ENCODE assay signal across 18 mouse cellular contexts in the genomic region with DNA sequence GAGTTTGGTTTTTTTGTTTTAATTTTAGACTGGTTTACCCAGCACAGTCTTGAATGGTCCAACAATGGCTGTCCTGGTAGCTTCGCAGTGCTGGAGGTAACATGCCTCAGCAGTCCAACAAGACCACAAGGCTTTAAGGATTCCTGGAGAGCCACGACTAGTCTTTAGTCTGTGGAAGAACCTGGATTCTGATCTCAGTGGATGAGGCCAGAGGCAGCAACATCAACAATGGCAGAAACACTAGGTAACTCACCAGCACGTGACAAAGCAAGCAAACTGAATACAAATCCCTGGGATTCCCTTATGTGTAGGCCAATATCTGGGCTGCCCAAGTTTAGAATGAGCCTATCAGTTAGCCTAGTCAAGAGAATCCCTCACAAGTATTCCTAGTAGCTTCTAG. TPM values are rescaled to one million over a fixed set of nuclear protein-coding genes. Genes with fewer than 3 reads are reported as not detected.
DNase-seq lines count a peak whose midpoint lies in the region; ATAC-seq and TF ChIP-seq lines count a peak whose summit lies in the region.
"Had no signal": no experiment of that assay in that cellular context is flagged by ENCODE, and none has a peak within 500 bp of the region (broad histone marks: within the 10 kb centered on the region; RNA-seq: fewer than 3 reads in every experiment).

No protein-coding gene starts in this region.

- peaks cover 31% of the 10 kb centered on the region for H3K79me2 ChIP-seq in CH12.LX (replicated peaks; ENCODE audit: control insufficient read depth, extremely low read depth, insufficient read depth, poor library complexity, severe bottlenecking)

- peaks cover 35% of the 10 kb centered on the region for H3K4me1 ChIP-seq in liver, embryonic 12.5 days
- H3K4me1 ChIP-seq in liver, embryonic 11.5 days (replicated peaks; ENCODE audit: control insufficient read depth, insufficient read depth, low read length) = peaks cover 14% of the 10 kb centered on the region
- H3K4me1 ChIP-seq in CH12.LX (ENCODE audit: control insufficient read depth in 1 of 2, insufficient read depth in 2 of 2) = peaks cover 10 to 40% of the 10 kb centered on the region in 2 experiments
- peaks cover 14% of the 10 kb centered on the region for H3K4me1 ChIP-seq in hindbrain, embryonic 16.5 days (ENCODE audit: control insufficient read depth, insufficient read depth, low read depth, low read length)

- no peak overlapping the region for H3K4me3 ChIP-seq in liver, embryonic 12.5 days
- H3K4me3 ChIP-seq in liver, embryonic 11.5 days (ENCODE audit: low read depth, low read length) = no peak overlapping the region
- no peak overlapping the region for H3K4me3 ChIP-seq in CH12.LX (replicated peaks in 1 of 3; ENCODE audit: low read depth in 2 of 3, low read length in 2 of 3, poor library complexity in 1 of 3)
- H3K4me3 ChIP-seq in hindbrain, embryonic 16.5 days (ENCODE audit: low read length) = no peak overlapping the region

- H3K27me3 ChIP-seq in liver, embryonic 12.5 days (replicated peaks) = no peaks in the 10 kb centered on the region
- no peaks in the 10 kb centered on the region for H3K27me3 ChIP-seq in liver, embryonic 11.5 days (replicated peaks; ENCODE audit: control insufficient read depth, insufficient read depth, low read length)
- no peaks in the 10 kb centered on the region for H3K27me3 ChIP-seq in CH12.LX (replicated peaks)
- H3K27me3 ChIP-seq in hindbrain, embryonic 16.5 days (replicated peaks; ENCODE audit: control insufficient read depth, insufficient read depth, low read length) = no peaks in the 10 kb centered on the region
- H3K27me3 ChIP-seq: heart, embryonic 13.5 days; limb, embryonic 12.5 days; liver, embryonic 15.5 days; neural tube, embryonic 12.5 days had no signal

- no peak for TF ChIP-seq EP300 in CH12.LX (IDR thresholded peaks at IDR 0.05; ENCODE audit: low read length)

- dilution Hi-C loops in CH12.LX (cut with MboI; ENCODE audit: extremely low pct_ligation_motif_present, extremely low pct_unique_long_range_greater_than_20kb, low sequenced_read_pairs) = no loop called here

- no peaks in the 10 kb centered on the region for H3K9me3 ChIP-seq in liver, embryonic 12.5 days (replicated peaks)
- H3K9me3 ChIP-seq in liver, embryonic 11.5 days (ENCODE audit: control insufficient read depth, low read length) = no peaks in the 10 kb centered on the region
- H3K9me3 ChIP-seq in CH12.LX (replicated peaks; ENCODE audit: low read length) = no peaks in the 10 kb centered on the region
- no peaks in the 10 kb centered on the region for H3K9me3 ChIP-seq in hindbrain, embryonic 16.5 days (ENCODE audit: control insufficient read depth, low read length)
- H3K9me3 ChIP-seq: forebrain, embryonic 10.5 days; heart, embryonic 13.5 days; limb, embryonic 12.5 days; liver, embryonic 15.5 days; neural tube, embryonic 12.5 days had no signal

- in situ Hi-C loops in CH12.LX (cut with MboI; ENCODE audit: low pct_ligation_motif_present, low pct_unique_long_range_greater_than_20kb, low sequenced_read_pairs) = loop anchor here (5.0 to 10.0 kb wide), 2 partner anchors 514 to 651 kb away; no protein-coding TSS in a partner anchor

- H3K4me2 ChIP-seq in liver, embryonic 12.5 days = peak overlapping the region; percentile 85; the same call in 1 of the 2 replicates
- H3K4me2 ChIP-seq in liver, embryonic 11.5 days = no peak overlapping the region
- peak overlapping the region; percentile 81; the same call in 1 of the 2 replicates for H3K4me2 ChIP-seq in CH12.LX (ENCODE audit: insufficient read depth, low read depth, poor library complexity, severe bottlenecking)
- no peak overlapping the region for H3K4me2 ChIP-seq in hindbrain, embryonic 16.5 days (ENCODE audit: low read length)

- no peak overlapping the region for H3K27ac ChIP-seq in liver, embryonic 12.5 days
- no peak overlapping the region for H3K27ac ChIP-seq in liver, embryonic 11.5 days (ENCODE audit: low read depth, low read length)
- peak overlapping the region; percentile 28; the same call in 1 of the 2 replicates for H3K27ac ChIP-seq in CH12.LX (ENCODE audit: insufficient read depth, low read depth)
- H3K27ac ChIP-seq in hindbrain, embryonic 16.5 days (ENCODE audit: low read depth, low read length) = peak overlapping the region; percentile 96
- H3K27ac ChIP-seq: heart, embryonic 13.5 days; limb, embryonic 12.5 days; neural tube, embryonic 12.5 days had no signal

- no peak for ATAC-seq in liver, embryonic 12.5 days
- no peak for ATAC-seq in liver, embryonic 11.5 days (replicated peaks; ENCODE audit: low FRiP score)
- ATAC-seq in hindbrain, embryonic 16.5 days = no peak
- ATAC-seq: forebrain, postnatal 0 days; lung, postnatal 0 days had no signal

- no peak for TF ChIP-seq CTCF in CH12.LX (conservative IDR thresholded peaks at IDR 0.05 in 1 of 2, IDR thresholded peaks at IDR 0.05 in 1 of 2; ENCODE audit: low read depth in 2 of 2, low read length in 2 of 2)

- no peak for TF ChIP-seq RAD21 in CH12.LX (IDR thresholded peaks at IDR 0.05; ENCODE audit: low read depth, low read length)

- peaks cover 8% of the 10 kb centered on the region; the same call in 1 of the 2 replicates for H3K36me3 ChIP-seq in liver, embryonic 12.5 days
- no peaks in the 10 kb centered on the region for H3K36me3 ChIP-seq in liver, embryonic 11.5 days (ENCODE audit: control insufficient read depth, insufficient read depth, low read length)
- H3K36me3 ChIP-seq in CH12.LX (replicated peaks in 1 of 2; ENCODE audit: control insufficient read depth in 1 of 2, insufficient read depth in 1 of 2, low read length in 1 of 2) = peaks cover 4 to 7% of the 10 kb centered on the region in 2 experiments
- no peaks in the 10 kb centered on the region for H3K36me3 ChIP-seq in hindbrain, embryonic 16.5 days (ENCODE audit: control insufficient read depth, insufficient read depth, low read length)
- H3K36me3 ChIP-seq: limb, embryonic 12.5 days; liver, embryonic 15.5 days; neural tube, embryonic 12.5 days had no signal

- TF ChIP-seq POLR2A in CH12.LX (IDR thresholded peaks at IDR 0.05; ENCODE audit: low read depth, low read length) = no peak

- 82% methylated on average over 3 of the region's 3 CpGs for WGBS in liver, embryonic 12.5 days (ENCODE audit: insufficient replicate concordance)
- 82% methylated on average over 3 of the region's 3 CpGs for WGBS in liver, embryonic 11.5 days
- WGBS in hindbrain, embryonic 16.5 days = 80% methylated on average over 3 of the region's 3 CpGs

- DNase-seq in cerebellum, adult 9-11 months = peak; percentile 21
- DNase-seq in cerebellum, postnatal 4 days (ENCODE audit: low spot score in 2 of 2) = no peak
- DNase-seq in liver, embryonic 11.5 days (ENCODE audit: low spot score) = no peak
- DNase-seq in CH12.LX (ENCODE audit: extremely low read depth) = no peak
- no peak for DNase-seq in thymus, postnatal 4 days
- DNase-seq: adrenal gland, adult 2 months; forebrain, postnatal 0 days; kidney, adult 8-10 months; kidney, postnatal 36 days; thymus, postnatal 25 days had no signal

- no peak overlapping the region for H3K9ac ChIP-seq in liver, embryonic 12.5 days
- H3K9ac ChIP-seq in liver, embryonic 11.5 days (ENCODE audit: low read depth, low read length) = no peak overlapping the region
- H3K9ac ChIP-seq in CH12.LX (ENCODE audit: insufficient read depth, low read depth) = peak overlapping the region; percentile 41; the same call in 1 of the 2 replicates
- no peak overlapping the region for H3K9ac ChIP-seq in hindbrain, embryonic 16.5 days (ENCODE audit: low read depth, low read length)

TF ChIP-seq in CH12.LX, 34 proteins besides CTCF, POLR2A, EP300 and RAD21:
- TF ChIP-seq ELF1 (IDR thresholded peaks at IDR 0.05; ENCODE audit: low read depth, low read length) (no peak), JUND (conservative IDR thresholded peaks at IDR 0.05; ENCODE audit: low read depth, low read length) (no peak), ZNF384 (IDR thresholded peaks at IDR 0.05; ENCODE audit: low read depth, low read length) (no peak), ETS1 (conservative IDR thresholded peaks at IDR 0.05; ENCODE audit: low read depth, low read length) (no peak), JUN (IDR thresholded peaks at IDR 0.05; ENCODE audit: insufficient read depth, low read depth, low read length) (no peak), MAFK (IDR thresholded peaks at IDR 0.05; ENCODE audit: insufficient replicate concordance, low read length) (no peak), CHD1 (IDR thresholded peaks at IDR 0.05; ENCODE audit: low read depth, low read length) (no peak), HCFC1 (IDR thresholded peaks at IDR 0.05; ENCODE audit: low read depth, low read length) (no peak), NELFE (IDR thresholded peaks at IDR 0.05; ENCODE audit: low read depth, low read length) (no peak), MXI1 (IDR thresholded peaks at IDR 0.05; ENCODE audit: low read depth, low read length) (no peak)

RNA-seq across cellular contexts. Expression of a gene that starts 26.1 kb away (rescaled TPM):
- polyA plus RNA-seq in liver, embryonic 12.5 days (2016; fragmentation: Nextera tagmentation; extraction: Ambion mirVana) = 32.2 and 32.3 TPM in 2 replicates
- 58.3 and 58.6 TPM in 2 replicates for polyA plus RNA-seq in liver, embryonic 11.5 days (2014; fragmentation: Nextera tagmentation; extraction: Ambion mirVana)
- total RNA-seq in CH12.LX (2012; rRNA removed) (78.5 TPM in 2 replicates), CH12.LX (2014; rRNA removed) (252 and 268 TPM in 2 replicates)
- 78.9 and 103 TPM in 2 replicates for polyA plus RNA-seq in CH12.LX (2012; ENCODE audit: insufficient read length, low read depth)
- polyA plus RNA-seq in hindbrain, embryonic 16.5 days (2015; fragmentation: Nextera tagmentation; extraction: Ambion mirVana) = 114 and 123 TPM in 2 replicates

RNA-seq across cellular contexts. Expression of a gene that starts 43.8 kb away (rescaled TPM):
- 5.4 and 5.9 TPM in 2 replicates for polyA plus RNA-seq in liver, embryonic 12.5 days (2016; fragmentation: Nextera tagmentation; extraction: Ambion mirVana)
- polyA plus RNA-seq in liver, embryonic 11.5 days (2014; fragmentation: Nextera tagmentation; extraction: Ambion mirVana) = 6.6 and 6.8 TPM in 2 replicates
- 24.1 and 28.9 TPM in 2 replicates for total RNA-seq in CH12.LX (2012; rRNA removed)
- total RNA-seq in CH12.LX (2014; rRNA removed) = 41.5 and 47.5 TPM in 2 replicates
- 30.7 and 36.8 TPM in 2 replicates for polyA plus RNA-seq in CH12.LX (2012; ENCODE audit: insufficient read length, low read depth)
- polyA plus RNA-seq in hindbrain, embryonic 16.5 days (2015; fragmentation: Nextera tagmentation; extraction: Ambion mirVana) = 10.7 and 10.8 TPM in 2 replicates

Comparison
In these comparisons a context has a peak if more than half of its experiments do, and no peak if none do; other contexts are left out.
1. H3K4me2 ChIP-seq: peak in liver, embryonic 12.5 days (single experiment) and CH12.LX (single experiment); none in liver, embryonic 11.5 days (single experiment) and hindbrain, embryonic 16.5 days (single experiment).
2. H3K27ac ChIP-seq: peak in CH12.LX (single experiment) and hindbrain, embryonic 16.5 days (single experiment); none in liver, embryonic 12.5 days (single experiment) and liver, embryonic 11.5 days (single experiment).